Mouse (Mus musculus): Measurements from ENCODE around the gene Mrgprh. TPM values are rescaled to one million over a fixed set of nuclear protein-coding genes. Genes with fewer than 3 reads are reported as not detected.

Gene Mrgprh
- polyA plus RNA-seq, 1 experiment from 2014 or later, result not detected

GRCm38 (mm10) chr17:12905810-12906209 lies 30.0 kb downstream of the Mrgprh start:
- peaks cover 49% of the 10 kb centered on the region for H3K36me3 ChIP-seq

GRCm38 (mm10) chr17:12906436-12906835 lies 30.6 kb downstream of the Mrgprh start:
- Histone ChIP-seq H3K4me3 (no peak overlapping the region), H3K36me3 (peaks cover 50% of the 10 kb centered on the region), H3K27ac (no peak overlapping the region), H3K9ac (no peak overlapping the region), H3K4me1 (replicated peaks) (0 out of 2 replicates have a peak, but pooled peaks cover 4% of the 10 kb centered on the region), H3K27me3 (no peaks in the 10 kb centered on the region), H3K4me2 (no peak overlapping the region), H3K9me3 (no peaks in the 10 kb centered on the region)
- 95% methylated on average over 9 of the region's 9 CpGs for WGBS
- ATAC-seq (ENCODE audit: low FRiP score), result no peak

More at GRCm38 (mm10) chr17:12905810-12906209, 30.0 kb downstream of the Mrgprh start:
- H3K27ac ChIP-seq, result no peak overlapping the region
- H3K27me3 ChIP-seq, result no peaks in the 10 kb centered on the region
- no peak for ATAC-seq (ENCODE audit: low FRiP score)
- H3K4me3 ChIP-seq, result no peak overlapping the region
- no peaks in the 10 kb centered on the region for H3K9me3 ChIP-seq
- 89% methylated on average over 4 of the region's 4 CpGs for WGBS
- H3K4me1 ChIP-seq (replicated peaks), result 0 out of 2 replicates have a peak, but pooled peaks cover 4% of the 10 kb centered on the region
- H3K9ac ChIP-seq, result no peak overlapping the region
- H3K4me2 ChIP-seq, result no peak overlapping the region

GRCm38 (mm10) chr17:12909361-12910280 lies 33.8 kb downstream of the Mrgprh start, which contains the start of gene Pnldc1:
Gene Pnldc1, minus strand, starts transcription at chr17:12910230.
- no peaks in the 10 kb centered on the region for H3K27me3 ChIP-seq
- no peak within 1 kb of the TSS for H3K9ac ChIP-seq
- H3K27ac ChIP-seq, result no peak within 1 kb of the TSS
- no peaks in the 10 kb centered on the region for H3K9me3 ChIP-seq
- 79% methylated on average over 35 of the region's 35 CpGs for WGBS
- H3K4me1 ChIP-seq (replicated peaks), result 0 out of 2 replicates have a peak, but pooled peaks cover under 1% of the 10 kb centered on the region
- H3K4me3 ChIP-seq, result no peak within 1 kb of the TSS
- peaks cover 61% of the 10 kb centered on the region for H3K36me3 ChIP-seq
- no peak within 1 kb of the TSS for H3K4me2 ChIP-seq
- ATAC-seq (ENCODE audit: low FRiP score), result no peak

- H3K4me2 ChIP-seq, result no peak overlapping the region
- WGBS, result 92% methylated on average over 8 of the region's 8 CpGs
- no peak overlapping the region for H3K27ac ChIP-seq
- H3K36me3 ChIP-seq, result peaks cover 53% of the 10 kb centered on the region
- H3K27me3 ChIP-seq, result no peaks in the 10 kb centered on the region
- no peaks in the 10 kb centered on the region for H3K9me3 ChIP-seq
- H3K4me3 ChIP-seq, result no peak overlapping the region
- no peak for ATAC-seq (ENCODE audit: low FRiP score)
- peaks cover 8% of the 10 kb centered on the region; the same call in 1 of the 2 replicates for H3K4me1 ChIP-seq (replicated peaks)
- no peak overlapping the region for H3K9ac ChIP-seq
Observed at GRCm38 (mm10) chr17:12910391-12910790, 34.6 kb downstream of the Mrgprh start.

- Histone ChIP-seq H3K4me3 (peak within 1 kb of the TSS; percentile 93), H3K27me3 (no peaks in the 10 kb centered on the region), H3K9me3 (no peaks in the 10 kb centered on the region), H3K4me1 (replicated peaks) (peaks cover 17% of the 10 kb centered on the region), H3K4me2 (peak within 1 kb of the TSS; percentile 81), H3K27ac (peak within 1 kb of the TSS; percentile 91), H3K36me3 (peaks cover 52% of the 10 kb centered on the region), H3K9ac (peak within 1 kb of the TSS; percentile 97)
- ATAC-seq (ENCODE audit: low FRiP score), result peak; percentile 26
- WGBS, result 1% methylated on average over 18 of the region's 18 CpGs
Observed at GRCm38 (mm10) chr17:12915488-12915880, 39.6 kb downstream of the Mrgprh start, which contains the start of gene Tcp1. Gene Tcp1, plus strand, starts transcription at chr17:12915701.

GRCm38 (mm10) chr17:12915881-12916583 lies 40.2 kb downstream of the Mrgprh start, which contains the start of gene Mrpl18:
Gene Mrpl18, minus strand, starts transcription at chr17:12916345.
- peak within 1 kb of the TSS; percentile 93 for H3K4me3 ChIP-seq
- H3K9ac ChIP-seq, result peak within 1 kb of the TSS; percentile 97
- WGBS, result under 1% methylated on average over 56 of the region's 56 CpGs
- peak within 1 kb of the TSS; percentile 91 for H3K27ac ChIP-seq
- H3K36me3 ChIP-seq, result peaks cover 52% of the 10 kb centered on the region
- no peaks in the 10 kb centered on the region for H3K27me3 ChIP-seq
- ATAC-seq (ENCODE audit: low FRiP score), result peak; percentile 100
- H3K4me1 ChIP-seq (replicated peaks), result peaks cover 17% of the 10 kb centered on the region
- no peaks in the 10 kb centered on the region for H3K9me3 ChIP-seq
- peak within 1 kb of the TSS; percentile 81 for H3K4me2 ChIP-seq

GRCm38 (mm10) chr17:12916588-12917380 lies 41.0 kb downstream of the Mrgprh start:
- Histone ChIP-seq H3K4me3 (peak overlapping the region; percentile 93), H3K9me3 (no peaks in the 10 kb centered on the region), H3K4me1 (replicated peaks) (peaks cover 17% of the 10 kb centered on the region), H3K36me3 (peaks cover 51% of the 10 kb centered on the region), H3K4me2 (peak overlapping the region; percentile 81), H3K9ac (peak overlapping the region; percentile 97), H3K27ac (peak overlapping the region; percentile 91), H3K27me3 (no peaks in the 10 kb centered on the region)
- under 1% methylated on average over 40 of the region's 40 CpGs for WGBS
- ATAC-seq (ENCODE audit: low FRiP score), result peak; percentile 76

- 94% methylated on average over 1 of the region's 1 CpGs for WGBS
- ATAC-seq (ENCODE audit: low FRiP score), result no peak
- H3K27ac ChIP-seq, result no peak overlapping the region
Observed at GRCm38 (mm10) chr17:12921073-12921472, 45.2 kb downstream of the Mrgprh start.

GRCm38 (mm10) chr17:12925001-12925400 lies 49.2 kb downstream of the Mrgprh start:
- 96% methylated on average over 3 of the region's 3 CpGs for WGBS

More at GRCm38 (mm10) chr17:12921073-12921472, 45.2 kb downstream of the Mrgprh start:
- Histone ChIP-seq H3K27me3 (no peaks in the 10 kb centered on the region), H3K9ac (no peak overlapping the region), H3K9me3 (no peaks in the 10 kb centered on the region), H3K4me2 (no peak overlapping the region), H3K4me3 (no peak overlapping the region), H3K36me3 (peaks cover 69% of the 10 kb centered on the region), H3K4me1 (replicated peaks) (peaks cover 8% of the 10 kb centered on the region)

GRCm38 (mm10) chr17:12925703-12926180 lies 49.9 kb downstream of the Mrgprh start:
- H3K4me2 ChIP-seq, result no peak overlapping the region
- WGBS, result 86% methylated on average over 8 of the region's 8 CpGs
- no peak overlapping the region for H3K9ac ChIP-seq
- H3K4me1 ChIP-seq (replicated peaks), result no peaks in the 10 kb centered on the region
- no peaks in the 10 kb centered on the region for H3K27me3 ChIP-seq
- H3K4me3 ChIP-seq, result no peak overlapping the region
- no peak overlapping the region for H3K27ac ChIP-seq
- no peaks in the 10 kb centered on the region for H3K9me3 ChIP-seq
- peaks cover 59% of the 10 kb centered on the region for H3K36me3 ChIP-seq
- no peak for ATAC-seq (ENCODE audit: low FRiP score)

More at GRCm38 (mm10) chr17:12925001-12925400, 49.2 kb downstream of the Mrgprh start:
- Histone ChIP-seq H3K9ac (no peak overlapping the region), H3K27me3 (no peaks in the 10 kb centered on the region), H3K4me3 (no peak overlapping the region), H3K4me2 (no peak overlapping the region), H3K9me3 (no peaks in the 10 kb centered on the region), H3K4me1 (replicated peaks) (no peaks in the 10 kb centered on the region), H3K36me3 (peaks cover 66% of the 10 kb centered on the region), H3K27ac (no peak overlapping the region)
- ATAC-seq (ENCODE audit: low FRiP score), result no peak

Measured in hindbrain, embryonic 13.5 days (tissue).